Mouse (Mus musculus): Measurements from ENCODE around the gene Edc3. TPM values are rescaled to one million over a fixed set of nuclear protein-coding genes. Genes with fewer than 3 reads are reported as not detected.

The Edc3 gene
- polyA plus RNA-seq, 1 experiment from 2014 or later, result 27.7 TPM

DNA sequence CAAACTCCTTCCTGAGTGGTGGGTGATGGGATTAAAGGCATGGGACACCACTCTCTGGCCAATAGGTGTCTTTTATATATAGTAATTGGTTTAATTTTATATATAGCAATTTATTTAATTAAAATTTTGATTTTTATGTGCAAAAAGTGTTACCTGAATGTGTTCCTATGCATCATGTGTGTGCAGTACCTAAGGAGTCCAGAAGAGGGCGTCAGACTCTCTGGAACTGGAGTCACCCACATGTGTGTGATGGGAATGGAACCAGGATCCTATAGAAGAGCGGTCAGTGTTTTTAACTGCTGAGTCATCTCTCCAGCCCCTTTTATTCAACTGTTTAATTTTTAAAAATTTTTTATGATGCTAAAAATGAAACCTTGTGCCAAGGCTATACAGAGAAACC, 3.9 kb downstream of the Edc3 start:
- H3K36me3 ChIP-seq (ENCODE audit: control insufficient read depth, insufficient read depth, low read length), result peaks cover 46% of the 10 kb centered on the region
- peaks cover 10% of the 10 kb centered on the region for H3K4me1 ChIP-seq (ENCODE audit: control insufficient read depth, insufficient read depth, low read length)
- no peaks in the 10 kb centered on the region for H3K27me3 ChIP-seq (ENCODE audit: control insufficient read depth, insufficient read depth, low read length)
- no peak overlapping the region for H3K27ac ChIP-seq (replicated peaks; ENCODE audit: low read depth, low read length)
- H3K4me3 ChIP-seq (replicated peaks; ENCODE audit: low read depth, low read length), result no peak overlapping the region
- ATAC-seq (ENCODE audit: low FRiP score, low TSS enrichment) (no peak), DNase-seq (no peak)
- no peak overlapping the region for H3K9ac ChIP-seq (replicated peaks; ENCODE audit: low read length)
- no peaks in the 10 kb centered on the region for H3K9me3 ChIP-seq (ENCODE audit: control insufficient read depth, low read length)
- 77% methylated on average over 2 of the region's 2 CpGs for WGBS
- no peak overlapping the region for H3K4me2 ChIP-seq (ENCODE audit: low read length)

DNA sequence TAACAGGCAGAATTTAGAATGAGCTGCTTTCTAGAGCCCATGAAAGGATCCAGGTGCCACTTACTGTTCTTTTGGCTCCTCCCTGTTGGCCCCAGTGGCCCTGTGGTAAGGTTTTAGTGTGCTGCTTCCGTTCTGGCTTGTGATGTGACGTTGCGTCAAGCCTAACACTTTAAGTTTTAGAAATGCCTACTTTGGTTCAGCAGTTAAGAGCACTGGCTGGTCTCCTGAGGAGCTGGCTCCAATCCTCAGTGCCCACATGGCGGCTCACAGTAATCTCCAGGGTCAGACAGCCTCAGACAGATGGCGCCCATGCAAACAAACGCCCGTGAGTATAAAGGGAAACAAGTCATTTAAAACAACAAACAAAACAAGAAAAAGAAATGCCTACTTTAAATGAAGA, 10.1 kb downstream of the Edc3 start:
- Histone ChIP-seq H3K9ac (replicated peaks; ENCODE audit: low read length) (no peak overlapping the region), H3K27me3 (ENCODE audit: control insufficient read depth, insufficient read depth, low read length) (no peaks in the 10 kb centered on the region), H3K4me2 (ENCODE audit: low read length) (no peak overlapping the region), H3K9me3 (ENCODE audit: control insufficient read depth, low read length) (no peaks in the 10 kb centered on the region), H3K27ac (replicated peaks; ENCODE audit: low read depth, low read length) (no peak overlapping the region), H3K36me3 (ENCODE audit: control insufficient read depth, insufficient read depth, low read length) (peaks cover 74% of the 10 kb centered on the region), H3K4me3 (replicated peaks; ENCODE audit: low read depth, low read length) (no peak overlapping the region), H3K4me1 (ENCODE audit: control insufficient read depth, insufficient read depth, low read length) (no peaks in the 10 kb centered on the region)
- DNase-seq, result no peak
- 91% methylated on average over 7 of the region's 7 CpGs for WGBS
- no peak for ATAC-seq (ENCODE audit: low FRiP score, low TSS enrichment)

DNA sequence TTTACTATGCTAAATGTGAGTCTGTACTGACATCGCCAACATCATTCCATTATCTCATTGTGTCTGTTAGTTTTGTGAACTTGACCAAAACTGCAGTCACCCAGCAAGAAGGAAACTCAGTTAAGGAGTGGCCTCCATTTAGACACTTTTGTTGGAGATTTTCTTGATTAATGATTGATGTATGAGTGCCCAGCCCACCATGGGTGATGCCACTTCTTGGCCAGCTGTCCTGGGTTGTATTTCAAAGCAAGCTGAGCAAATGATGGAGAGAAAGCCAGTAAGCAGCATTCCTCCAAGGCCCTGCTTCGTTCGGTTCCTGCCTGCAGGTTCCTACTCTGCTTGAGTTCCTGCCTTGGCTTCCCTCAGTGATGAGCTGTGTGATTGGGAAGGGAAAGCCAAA, 12.4 kb downstream of the Edc3 start:
- ATAC-seq (ENCODE audit: low FRiP score, low TSS enrichment) (no peak), DNase-seq (no peak)
- H3K4me3 ChIP-seq (replicated peaks; ENCODE audit: low read depth, low read length), result no peak overlapping the region
- H3K4me2 ChIP-seq (ENCODE audit: low read length), result no peak overlapping the region
- peaks cover 54% of the 10 kb centered on the region for H3K36me3 ChIP-seq (ENCODE audit: control insufficient read depth, insufficient read depth, low read length)
- H3K4me1 ChIP-seq (ENCODE audit: control insufficient read depth, insufficient read depth, low read length), result no peaks in the 10 kb centered on the region
- no peaks in the 10 kb centered on the region for H3K27me3 ChIP-seq (ENCODE audit: control insufficient read depth, insufficient read depth, low read length)
- H3K9ac ChIP-seq (replicated peaks; ENCODE audit: low read length), result no peak overlapping the region
- H3K27ac ChIP-seq (replicated peaks; ENCODE audit: low read depth, low read length), result no peak overlapping the region
- no peaks in the 10 kb centered on the region for H3K9me3 ChIP-seq (ENCODE audit: control insufficient read depth, low read length)
- 93% methylated on average over 3 of the region's 3 CpGs for WGBS

DNA sequence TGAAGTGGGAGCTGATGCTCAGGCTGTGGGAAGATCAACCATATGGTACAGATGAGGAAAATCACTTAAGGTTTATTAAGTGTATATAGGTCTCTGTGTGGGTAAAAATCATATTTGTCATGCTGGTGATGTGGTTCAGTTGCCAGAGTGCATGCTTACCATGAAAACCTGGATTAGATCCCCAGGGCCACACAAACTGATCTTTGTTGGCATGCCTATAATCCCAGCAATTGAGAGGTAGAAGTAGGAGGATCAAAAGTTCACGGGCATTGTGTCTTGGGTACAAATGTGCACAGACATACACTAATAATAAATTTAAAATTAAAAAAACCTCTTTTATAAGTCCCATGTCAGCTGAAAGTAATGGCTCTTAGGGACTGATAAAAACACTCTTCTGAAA, 14.0 kb downstream of the Edc3 start:
- Histone ChIP-seq H3K36me3 (ENCODE audit: control insufficient read depth, insufficient read depth, low read length) (peaks cover 53% of the 10 kb centered on the region), H3K9ac (replicated peaks; ENCODE audit: low read length) (no peak overlapping the region), H3K27ac (replicated peaks; ENCODE audit: low read depth, low read length) (no peak overlapping the region), H3K4me1 (ENCODE audit: control insufficient read depth, insufficient read depth, low read length) (no peaks in the 10 kb centered on the region), H3K4me2 (ENCODE audit: low read length) (no peak overlapping the region), H3K9me3 (ENCODE audit: control insufficient read depth, low read length) (no peaks in the 10 kb centered on the region), H3K27me3 (ENCODE audit: control insufficient read depth, insufficient read depth, low read length) (no peaks in the 10 kb centered on the region), H3K4me3 (replicated peaks; ENCODE audit: low read depth, low read length) (no peak overlapping the region)
- DNase-seq (no peak), ATAC-seq (ENCODE audit: low FRiP score, low TSS enrichment) (no peak)
- WGBS, result 88% methylated on average over 1 of the region's 1 CpGs

DNA sequence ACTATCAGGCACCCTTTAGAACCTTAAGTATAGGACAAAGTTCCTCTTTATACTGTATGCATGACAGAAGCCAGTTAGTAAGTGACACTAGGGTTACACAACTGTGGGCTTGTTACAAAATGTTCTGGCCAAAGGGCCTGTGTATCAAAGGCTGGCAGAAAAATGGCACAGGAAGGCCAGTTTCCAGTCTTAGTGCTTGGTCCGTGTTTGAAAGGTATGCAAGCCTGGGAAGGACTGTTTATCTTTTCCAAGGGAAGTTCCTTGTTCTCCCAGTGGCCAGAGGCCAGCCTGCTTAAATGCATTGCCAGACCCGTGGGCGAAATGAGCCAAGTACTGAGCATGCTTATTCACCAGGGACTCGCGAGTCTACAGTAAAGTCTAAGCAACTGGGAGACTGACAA, 15.0 kb downstream of the Edc3 start:
- DNase-seq (peak; percentile 36), ATAC-seq (ENCODE audit: low FRiP score, low TSS enrichment) (no peak)
- WGBS, result 84% methylated on average over 5 of the region's 5 CpGs

DNA sequence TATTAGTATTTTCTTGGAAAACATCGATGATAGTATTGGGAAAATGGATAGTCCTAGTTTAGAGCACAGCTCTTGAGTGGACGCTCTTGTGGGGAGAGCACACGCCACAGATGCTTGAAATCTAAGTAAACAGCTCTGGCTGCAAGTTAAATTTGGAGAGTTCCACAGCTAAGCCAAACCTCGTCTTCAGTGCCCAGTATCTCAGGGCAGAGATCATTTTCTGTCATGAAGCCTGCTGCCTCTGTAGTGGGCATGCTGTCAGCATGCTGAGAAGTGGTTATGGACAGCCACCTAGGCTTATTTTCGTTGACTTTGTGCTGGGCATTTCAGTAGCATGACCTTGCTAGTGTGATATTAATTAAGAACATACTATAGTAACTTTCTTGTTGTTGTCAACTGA, 15.5 kb downstream of the Edc3 start:
- ATAC-seq (ENCODE audit: low FRiP score, low TSS enrichment) (no peak), DNase-seq (no peak)
- no peak overlapping the region for H3K9ac ChIP-seq (replicated peaks; ENCODE audit: low read length)
- H3K4me3 ChIP-seq (replicated peaks; ENCODE audit: low read depth, low read length), result no peak overlapping the region
- no peak overlapping the region for H3K4me2 ChIP-seq (ENCODE audit: low read length)
- 91% methylated on average over 5 of the region's 5 CpGs for whole genome bisulfite sequencing
- no peak overlapping the region for H3K27ac ChIP-seq (replicated peaks; ENCODE audit: low read depth, low read length)
- no peaks in the 10 kb centered on the region for H3K4me1 ChIP-seq (ENCODE audit: control insufficient read depth, insufficient read depth, low read length)
- peaks cover 48% of the 10 kb centered on the region for H3K36me3 ChIP-seq (ENCODE audit: control insufficient read depth, insufficient read depth, low read length)
- no peaks in the 10 kb centered on the region for H3K9me3 ChIP-seq (ENCODE audit: control insufficient read depth, low read length)
- no peaks in the 10 kb centered on the region for H3K27me3 ChIP-seq (ENCODE audit: control insufficient read depth, insufficient read depth, low read length)

More for the DNA sequence above, 15.0 kb downstream of the Edc3 start:
- no peak overlapping the region for H3K4me3 ChIP-seq (replicated peaks; ENCODE audit: low read depth, low read length)
- H3K9ac ChIP-seq (replicated peaks; ENCODE audit: low read length), result no peak overlapping the region
- H3K4me1 ChIP-seq (ENCODE audit: control insufficient read depth, insufficient read depth, low read length), result no peaks in the 10 kb centered on the region
- H3K4me2 ChIP-seq (ENCODE audit: low read length), result no peak overlapping the region
- peaks cover 53% of the 10 kb centered on the region for H3K36me3 ChIP-seq (ENCODE audit: control insufficient read depth, insufficient read depth, low read length)
- no peak overlapping the region for H3K27ac ChIP-seq (replicated peaks; ENCODE audit: low read depth, low read length)
- no peaks in the 10 kb centered on the region for H3K9me3 ChIP-seq (ENCODE audit: control insufficient read depth, low read length)
- no peaks in the 10 kb centered on the region for H3K27me3 ChIP-seq (ENCODE audit: control insufficient read depth, insufficient read depth, low read length)

DNA sequence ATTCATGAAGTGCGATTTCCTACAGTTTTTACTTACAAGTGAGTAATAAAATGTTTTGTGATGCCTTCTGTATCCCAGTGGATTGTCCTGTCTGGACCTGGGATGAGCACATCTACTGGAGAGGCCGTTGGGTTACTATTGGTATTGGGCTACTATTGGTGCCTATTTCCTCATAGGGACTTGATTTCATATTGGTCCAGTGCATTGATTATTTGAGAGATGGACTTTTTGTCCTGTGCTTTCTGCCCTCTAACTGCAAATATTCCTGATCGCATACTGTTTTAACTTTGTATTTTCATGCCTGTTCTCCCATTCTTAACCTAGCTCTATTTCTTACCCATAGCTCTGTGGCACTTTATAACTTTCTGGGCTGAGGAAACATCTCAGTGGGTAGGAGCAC, 16.4 kb downstream of the Edc3 start:
- no peaks in the 10 kb centered on the region for H3K9me3 ChIP-seq (ENCODE audit: control insufficient read depth, low read length)
- H3K9ac ChIP-seq (replicated peaks; ENCODE audit: low read length), result no peak overlapping the region
- DNase-seq, result no peak
- H3K36me3 ChIP-seq (ENCODE audit: control insufficient read depth, insufficient read depth, low read length), result peaks cover 51% of the 10 kb centered on the region
- WGBS, result 98% methylated on average over 3 of the region's 3 CpGs
- no peak overlapping the region for H3K27ac ChIP-seq (replicated peaks; ENCODE audit: low read depth, low read length)
- no peak overlapping the region for H3K4me3 ChIP-seq (replicated peaks; ENCODE audit: low read depth, low read length)
- H3K4me2 ChIP-seq (ENCODE audit: low read length), result no peak overlapping the region
- no peaks in the 10 kb centered on the region for H3K4me1 ChIP-seq (ENCODE audit: control insufficient read depth, insufficient read depth, low read length)
- no peaks in the 10 kb centered on the region for H3K27me3 ChIP-seq (ENCODE audit: control insufficient read depth, insufficient read depth, low read length)
- no peak for ATAC-seq (ENCODE audit: low FRiP score, low TSS enrichment)

DNA sequence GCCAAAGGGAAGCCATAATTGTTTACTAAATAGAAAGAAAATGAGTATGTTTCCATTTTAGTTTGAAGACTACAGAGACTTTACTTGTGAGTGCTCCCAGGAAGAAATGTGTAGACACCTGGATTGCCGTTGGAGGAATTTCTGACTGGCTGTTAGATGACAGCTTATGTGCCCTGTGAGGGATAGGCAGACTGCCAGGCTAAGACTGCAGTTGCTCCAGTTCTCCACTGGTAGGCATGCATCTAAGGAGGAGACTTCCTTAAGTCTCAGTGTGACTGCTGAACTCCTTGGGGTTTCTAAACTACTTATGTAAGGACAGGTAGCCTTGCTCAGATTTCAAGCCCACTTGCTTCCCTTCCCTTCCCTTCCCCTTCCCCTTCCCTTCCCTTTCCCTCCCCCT, 20.0 kb downstream of the Edc3 start:
- DNase-seq, result no peak
- Histone ChIP-seq H3K9ac (replicated peaks; ENCODE audit: low read length) (no peak overlapping the region), H3K4me3 (replicated peaks; ENCODE audit: low read depth, low read length) (no peak overlapping the region), H3K27ac (replicated peaks; ENCODE audit: low read depth, low read length) (no peak overlapping the region), H3K27me3 (ENCODE audit: control insufficient read depth, insufficient read depth, low read length) (no peaks in the 10 kb centered on the region), H3K4me2 (ENCODE audit: low read length) (no peak overlapping the region), H3K9me3 (ENCODE audit: control insufficient read depth, low read length) (no peaks in the 10 kb centered on the region), H3K4me1 (ENCODE audit: control insufficient read depth, insufficient read depth, low read length) (no peaks in the 10 kb centered on the region), H3K36me3 (ENCODE audit: control insufficient read depth, insufficient read depth, low read length) (peaks cover 34% of the 10 kb centered on the region)
- 100% methylated on average over 1 of the region's 1 CpGs for WGBS
- no peak for ATAC-seq (ENCODE audit: low FRiP score, low TSS enrichment)

DNA sequence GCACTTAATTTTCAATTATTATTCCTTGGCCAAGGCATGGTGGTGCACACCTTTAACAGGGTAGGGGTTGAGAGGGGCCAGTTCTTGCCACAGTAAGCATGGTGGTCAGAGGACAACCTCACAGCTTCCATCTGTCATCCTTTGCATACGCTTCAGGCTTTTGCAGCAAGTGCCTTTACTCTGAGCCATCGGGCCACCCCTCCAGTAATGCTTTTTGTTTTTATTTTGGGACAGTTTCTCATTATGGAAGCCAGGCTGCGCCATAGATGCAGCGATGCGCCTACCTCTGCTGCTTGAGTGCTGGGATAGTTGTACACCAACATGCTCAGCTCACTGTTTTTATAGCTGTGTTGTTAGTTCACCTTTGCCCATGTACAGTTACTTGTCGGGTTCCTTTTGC, 25.3 kb downstream of the Edc3 start:
- WGBS, result over 99% methylated on average over 6 of the region's 6 CpGs
- DNase-seq, result no peak

More for the DNA sequence above, 25.3 kb downstream of the Edc3 start:
- H3K27ac ChIP-seq (replicated peaks; ENCODE audit: low read depth, low read length), result no peak overlapping the region
- no peak overlapping the region for H3K4me2 ChIP-seq (ENCODE audit: low read length)
- no peaks in the 10 kb centered on the region for H3K9me3 ChIP-seq (ENCODE audit: control insufficient read depth, low read length)
- no peaks in the 10 kb centered on the region for H3K27me3 ChIP-seq (ENCODE audit: control insufficient read depth, insufficient read depth, low read length)
- peaks cover 10% of the 10 kb centered on the region for H3K36me3 ChIP-seq (ENCODE audit: control insufficient read depth, insufficient read depth, low read length)
- H3K4me1 ChIP-seq (ENCODE audit: control insufficient read depth, insufficient read depth, low read length), result no peaks in the 10 kb centered on the region
- no peak overlapping the region for H3K9ac ChIP-seq (replicated peaks; ENCODE audit: low read length)
- no peak overlapping the region for H3K4me3 ChIP-seq (replicated peaks; ENCODE audit: low read depth, low read length)
- ATAC-seq (ENCODE audit: low FRiP score, low TSS enrichment), result no peak
